Mouse (Mus musculus) small intestine, adult 2 months (tissue): ENCODE data around the gene Yes1.
"Not testable (repeated sequence)": the region's sequence is repeated elsewhere in the genome, so short reads cannot be mapped to it uniquely, and the experiment has no call there.

Experiments used
- CTCF ChIP-seq: fragments of 200-500 bp; IDR thresholded peaks from 2 replicates; pipeline ENCODE4 v1.5.1; 2012; ENCODE audit warnings: low read depth, mild to moderate bottlenecking, control low read depth, inconsistent platforms, low read length, moderate library complexity, mixed read lengths; ENCODE audit not compliant: insufficient replicate concordance, insufficient read length; ENCODE audit errors: extremely low read depth
- POLR2A ChIP-seq: fragments of 200-500 bp; IDR thresholded peaks from 2 replicates; pipeline ENCODE4 v1.6.1; 2012; ENCODE audit warnings: low read depth, mild to moderate bottlenecking, control low read depth, inconsistent platforms, low read length, moderate library complexity

DNA sequence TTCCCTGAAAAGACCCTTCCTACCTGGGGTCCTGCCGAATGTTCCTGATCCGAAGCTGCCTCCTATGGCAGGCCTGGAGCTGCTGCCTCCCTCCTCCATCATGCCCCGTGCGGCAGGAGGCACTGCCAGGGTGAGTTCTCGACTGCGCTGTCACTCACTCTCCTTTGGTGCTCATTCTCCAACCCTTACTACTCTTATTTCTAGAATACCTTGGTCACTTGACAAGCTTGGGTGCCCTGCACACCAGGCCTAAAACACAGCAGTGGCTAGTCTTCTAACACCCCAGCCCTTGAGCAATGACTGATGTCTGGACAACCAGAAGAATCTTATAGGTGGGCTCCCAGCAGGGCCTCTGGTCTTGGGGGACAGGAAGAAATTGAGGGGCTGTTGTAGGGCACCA lies 122.9 kb downstream of the Yes1 start:
- not testable (repeated sequence) for TF ChIP-seq CTCF, POLR2A
